Mouse (Mus musculus) cerebellum, adult 9-10 months (tissue): ENCODE results near the gene Per1.

Experiments used
- DNase-seq: peaks from one replicate; pipeline ENCODE4 v3.0.0; 2022

Gene Per1

GRCm38 (mm10) chr11:69094697-69095429 lies at the start of gene Per1:
Gene Per1, plus strand, starts transcription at chr11:69095217.
- DNase-seq, result peak; percentile 100

- peak; percentile 72 for DNase-seq
These were observed 49.3 kb upstream of the Per1 start, which contains the start of gene Aurkb for GRCm38 (mm10) chr11:69045531-69046394. Gene Aurkb, plus strand, starts transcription at chr11:69045647.

- DNase-seq, result no peak
These were observed 48.6 kb upstream of the Per1 start for GRCm38 (mm10) chr11:69046395-69046774.

- DNase-seq, result no peak
These were observed 47.4 kb upstream of the Per1 start for GRCm38 (mm10) chr11:69047592-69047991.

GRCm38 (mm10) chr11:69048151-69048550 lies 46.9 kb upstream of the Per1 start:
- no peak for DNase-seq

- no peak for DNase-seq
These were observed 44.3 kb upstream of the Per1 start for GRCm38 (mm10) chr11:69050748-69051147.

GRCm38 (mm10) chr11:69051771-69052170 lies 43.2 kb upstream of the Per1 start:
- no peak for DNase-seq

- DNase-seq, result no peak
These were observed 42.1 kb upstream of the Per1 start for GRCm38 (mm10) chr11:69052824-69053421.

- no peak for DNase-seq
These were observed 41.2 kb upstream of the Per1 start for GRCm38 (mm10) chr11:69053848-69054247.

GRCm38 (mm10) chr11:69058265-69058664 lies 36.8 kb upstream of the Per1 start:
- no peak for DNase-seq

- DNase-seq, result peak; percentile 64
These were observed 36.2 kb upstream of the Per1 start for GRCm38 (mm10) chr11:69058729-69059356.

- peak; percentile 98 for DNase-seq
These were observed 35.6 kb upstream of the Per1 start, which contains the start of gene Borcs6 for GRCm38 (mm10) chr11:69059357-69059974. Gene Borcs6, plus strand, starts transcription at chr11:69059717.

- no peak for DNase-seq
These were observed 35.0 kb upstream of the Per1 start for GRCm38 (mm10) chr11:69059975-69060411.

- DNase-seq, result peak; percentile 57
These were observed 34.4 kb upstream of the Per1 start for GRCm38 (mm10) chr11:69060448-69061254.

- DNase-seq, result peak; percentile 70
These were observed 33.6 kb upstream of the Per1 start for GRCm38 (mm10) chr11:69061255-69061912.

GRCm38 (mm10) chr11:69062194-69062760 lies 32.7 kb upstream of the Per1 start:
- DNase-seq, result peak; percentile 89

GRCm38 (mm10) chr11:69062761-69063224 lies 32.2 kb upstream of the Per1 start:
- peak; percentile 97 for DNase-seq

- DNase-seq, result peak; percentile 78
These were observed 31.4 kb upstream of the Per1 start for GRCm38 (mm10) chr11:69063413-69064201.
